In the genomic region with DNA sequence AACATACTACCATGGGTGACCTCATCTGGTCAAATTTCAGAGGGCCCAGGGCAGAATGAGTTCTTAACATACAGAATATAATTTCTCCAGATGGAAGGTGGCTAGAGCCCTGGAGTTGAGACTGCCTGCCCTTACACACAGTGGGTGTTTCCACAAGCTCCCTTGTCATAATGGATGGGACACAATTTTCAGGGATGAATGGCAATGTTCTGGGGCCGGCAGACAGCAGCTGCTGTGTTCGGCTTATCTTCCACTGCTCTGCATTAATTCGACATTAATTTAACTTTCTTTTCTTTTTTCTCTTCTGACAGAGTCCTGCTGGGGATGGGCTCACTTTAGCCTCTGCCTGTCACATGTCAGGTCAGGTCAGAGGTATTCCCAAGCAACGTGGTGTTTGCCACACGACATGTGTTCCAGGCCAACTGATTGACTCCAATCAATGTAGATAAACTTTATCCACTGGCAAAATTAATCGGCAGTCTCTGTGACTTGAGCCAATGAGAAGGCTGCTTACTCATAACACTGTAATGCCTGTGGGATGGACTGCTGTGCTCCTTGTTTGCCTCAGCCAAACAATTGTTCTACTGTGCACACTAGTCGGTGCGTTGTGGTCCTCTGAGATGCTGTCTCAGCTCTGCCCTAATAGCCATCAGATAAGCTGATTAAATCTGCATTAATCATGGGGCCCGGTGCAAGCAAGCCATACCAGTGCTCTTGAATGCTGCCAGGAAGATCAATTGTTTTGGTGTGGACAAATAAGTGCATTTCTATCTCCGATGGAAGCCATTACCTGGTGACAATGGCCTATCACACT, we compare ENCODE assay signal across 15 mouse cellular contexts.
A peak's percentile ranks its signal among the peaks of the same experiment; 100 is the strongest.
DNase-seq lines count a peak whose midpoint lies in the region; ATAC-seq lines count a peak whose summit lies in the region.
"Had no signal": no experiment of that assay in that cellular context is flagged by ENCODE, and none has a peak within 500 bp of the region (broad histone marks: within the 10 kb centered on the region; RNA-seq: fewer than 3 reads in every experiment).

No protein-coding gene starts in this region.

- DNase-seq in ZHBTc4 (ENCODE audit: low read depth, low spot score), result peak; percentile 23
- peak; percentile 77 for DNase-seq in retina, postnatal 1 day
- DNase-seq in thymus, adult 18-20 months, result no peak
- DNase-seq: adrenal gland, postnatal 25 days; gastrocnemius, postnatal 14 days; kidney, adult 2 months; left cerebral cortex, postnatal 4 days; liver, postnatal 0 days had no signal

- H3K27ac ChIP-seq in intestine, embryonic 15.5 days, result no peak overlapping the region
- no peak overlapping the region for H3K27ac ChIP-seq in intestine, embryonic 16.5 days (ENCODE audit: low read length)
- H3K27ac ChIP-seq in hindbrain, embryonic 15.5 days (replicated peaks), result no peak overlapping the region
- no peak overlapping the region for H3K27ac ChIP-seq in heart, embryonic 12.5 days (ENCODE audit: poor library complexity, severe bottlenecking)
- H3K27ac ChIP-seq: heart, embryonic 15.5 days had no signal

- ATAC-seq in intestine, embryonic 15.5 days, result 0 out of 2 replicates have a peak, but pooled peaks have one; percentile 25
- no peak for ATAC-seq in intestine, embryonic 16.5 days
- peak; percentile 66; the same call in 1 of the 2 replicates for ATAC-seq in hindbrain, embryonic 15.5 days (ENCODE audit: low FRiP score, low read depth)
- no peak for ATAC-seq in heart, embryonic 12.5 days (ENCODE audit: insufficient number of reproducible peaks, low FRiP score)
- ATAC-seq: CD4-positive, CD25-positive, alpha-beta regulatory T cell, adult 4 months; liver, postnatal 0 days; Patski had no signal

- H3K36me3 ChIP-seq in intestine, embryonic 15.5 days, result no peaks in the 10 kb centered on the region
- H3K36me3 ChIP-seq in intestine, embryonic 16.5 days (ENCODE audit: control insufficient read depth, insufficient read depth, low read length), result no peaks in the 10 kb centered on the region
- H3K36me3 ChIP-seq in hindbrain, embryonic 15.5 days, result no peaks in the 10 kb centered on the region
- no peaks in the 10 kb centered on the region for H3K36me3 ChIP-seq in heart, embryonic 12.5 days
- H3K36me3 ChIP-seq: heart, embryonic 15.5 days had no signal

- H3K27me3 ChIP-seq in intestine, embryonic 15.5 days (replicated peaks), result no peaks in the 10 kb centered on the region; the same call in 1 of the 2 replicates
- H3K27me3 ChIP-seq in intestine, embryonic 16.5 days (replicated peaks; ENCODE audit: control insufficient read depth, insufficient read depth, low read length), result no peaks in the 10 kb centered on the region
- no peaks in the 10 kb centered on the region for H3K27me3 ChIP-seq in hindbrain, embryonic 15.5 days
- no peaks in the 10 kb centered on the region for H3K27me3 ChIP-seq in heart, embryonic 12.5 days (replicated peaks)
- H3K27me3 ChIP-seq: heart, embryonic 15.5 days had no signal

- H3K9me3 ChIP-seq in intestine, embryonic 15.5 days, result no peaks in the 10 kb centered on the region
- H3K9me3 ChIP-seq in intestine, embryonic 16.5 days (ENCODE audit: control insufficient read depth, low read length), result no peaks in the 10 kb centered on the region
- H3K9me3 ChIP-seq in hindbrain, embryonic 15.5 days, result no peaks in the 10 kb centered on the region
- H3K9me3 ChIP-seq in heart, embryonic 12.5 days (replicated peaks), result no peaks in the 10 kb centered on the region
- H3K9me3 ChIP-seq: heart, embryonic 15.5 days had no signal

- H3K4me1 ChIP-seq in intestine, embryonic 15.5 days (replicated peaks), result no peaks in the 10 kb centered on the region
- no peaks in the 10 kb centered on the region for H3K4me1 ChIP-seq in intestine, embryonic 16.5 days (ENCODE audit: control insufficient read depth, insufficient read depth, low read length)
- peaks cover 15% of the 10 kb centered on the region for H3K4me1 ChIP-seq in hindbrain, embryonic 15.5 days (replicated peaks)
- H3K4me1 ChIP-seq in heart, embryonic 12.5 days (replicated peaks), result no peaks in the 10 kb centered on the region
- H3K4me1 ChIP-seq: heart, embryonic 15.5 days had no signal

- H3K4me3 ChIP-seq in intestine, embryonic 15.5 days (replicated peaks), result no peak overlapping the region
- H3K4me3 ChIP-seq in intestine, embryonic 16.5 days (ENCODE audit: low read length), result no peak overlapping the region
- no peak overlapping the region for H3K4me3 ChIP-seq in hindbrain, embryonic 15.5 days
- no peak overlapping the region for H3K4me3 ChIP-seq in heart, embryonic 12.5 days
- H3K4me3 ChIP-seq: heart, embryonic 15.5 days had no signal

- no peak overlapping the region for H3K4me2 ChIP-seq in intestine, embryonic 15.5 days (replicated peaks)
- no peak overlapping the region for H3K4me2 ChIP-seq in intestine, embryonic 16.5 days (ENCODE audit: low read depth, low read length)
- H3K4me2 ChIP-seq in hindbrain, embryonic 15.5 days, result no peak overlapping the region
- no peak overlapping the region for H3K4me2 ChIP-seq in heart, embryonic 12.5 days
- H3K4me2 ChIP-seq: heart, embryonic 15.5 days had no signal

- no peak overlapping the region for H3K9ac ChIP-seq in intestine, embryonic 15.5 days
- no peak overlapping the region for H3K9ac ChIP-seq in intestine, embryonic 16.5 days (ENCODE audit: low read depth, low read length)
- H3K9ac ChIP-seq in hindbrain, embryonic 15.5 days, result no peak overlapping the region
- H3K9ac ChIP-seq in heart, embryonic 12.5 days, result no peak overlapping the region
- H3K9ac ChIP-seq: heart, embryonic 15.5 days; liver, postnatal 0 days had no signal

- 54% methylated on average over 10 of the region's 10 CpGs for WGBS in intestine, embryonic 15.5 days
- 46% methylated on average over 10 of the region's 10 CpGs for WGBS in intestine, embryonic 16.5 days
- 20% methylated on average over 10 of the region's 10 CpGs for WGBS in hindbrain, embryonic 15.5 days
- 60% methylated on average over 10 of the region's 10 CpGs for WGBS in heart, embryonic 12.5 days

Comparison
In these comparisons a context has a peak if more than half of its experiments do, and no peak if none do; other contexts are left out.
1. ATAC-seq: peak in intestine, embryonic 15.5 days (single experiment) and hindbrain, embryonic 15.5 days (single experiment); none in intestine, embryonic 16.5 days (single experiment) and heart, embryonic 12.5 days (single experiment).
2. DNase-seq: peak in ZHBTc4 (single experiment) and retina, postnatal 1 day (single experiment); none in thymus, adult 18-20 months (0 of 2).